Mouse (Mus musculus) midbrain, embryonic 15.5 days (tissue): ENCODE data around the gene Hectd1. TPM values are rescaled to one million over a fixed set of nuclear protein-coding genes. Genes with fewer than 3 reads are reported as not detected.

Source experiments
- ATAC-seq: fragments of 200-750 bp; cut with Nextera tagmentation; replicated peaks from 2 replicates; pipeline ENCODE4 v1.8.0; 2017; ENCODE audit warnings: moderate TSS enrichment
- H3K27ac ChIP-seq: fragments of 300-500 bp; sonication (generic); 2 replicates; pipeline ENCODE4 v1.5.1; 2015; ENCODE audit warnings: mild to moderate bottlenecking, inconsistent platforms
- H3K27me3 ChIP-seq: fragments of 300-500 bp; sonication (generic); replicated peaks from 2 replicates; pipeline ENCODE4 v1.6.1; 2015; ENCODE audit warnings: inconsistent platforms
- H3K36me3 ChIP-seq: fragments of 300-500 bp; sonication (generic); replicated peaks from 2 replicates; pipeline ENCODE4 v1.6.1; 2015; ENCODE audit warnings: inconsistent platforms
- H3K4me1 ChIP-seq: fragments of 300-500 bp; sonication (generic); 2 replicates; pipeline ENCODE4 v1.6.1; 2015; ENCODE audit warnings: inconsistent platforms
- H3K4me2 ChIP-seq: fragments of 300-500 bp; sonication (generic); 2 replicates; pipeline ENCODE4 v1.6.1; 2015; ENCODE audit warnings: inconsistent platforms, mild to moderate bottlenecking, moderate library complexity
- H3K4me3 ChIP-seq: fragments of 300-500 bp; sonication (generic); 2 replicates; pipeline ENCODE4 v1.5.1; 2015; ENCODE audit warnings: mild to moderate bottlenecking, inconsistent platforms
- H3K9ac ChIP-seq: fragments of 300-500 bp; sonication (generic); 2 replicates; pipeline ENCODE4 v1.6.1; 2015; ENCODE audit warnings: mild to moderate bottlenecking, inconsistent platforms
- H3K9me3 ChIP-seq: fragments of 300-500 bp; sonication (generic); 2 replicates; pipeline ENCODE4 v1.6.1; 2016; ENCODE audit warnings: inconsistent platforms
- WGBS: fragments of 180-500 bp; shearing (Covaris S2); methylation state at CpG from one replicate; pipeline ENCODE4 v1.1.7; 2015; ENCODE audit warnings: mixed read lengths; 5-methylcytosine and 5-hydroxymethylcytosine counted together
- polyA plus RNA-seq: library from polyadenylated mRNA; unstranded; fragments of >200 nt; fragmentation: Nextera tagmentation; extraction: Ambion mirVana; gene quantifications from 2 replicates; pipeline ENCODE4 v1.2.1, GENCODE M21; 2015

Gene Hectd1
- polyA plus RNA-seq, 1 experiment from 2014 or later, result 40.8 TPM

DNA sequence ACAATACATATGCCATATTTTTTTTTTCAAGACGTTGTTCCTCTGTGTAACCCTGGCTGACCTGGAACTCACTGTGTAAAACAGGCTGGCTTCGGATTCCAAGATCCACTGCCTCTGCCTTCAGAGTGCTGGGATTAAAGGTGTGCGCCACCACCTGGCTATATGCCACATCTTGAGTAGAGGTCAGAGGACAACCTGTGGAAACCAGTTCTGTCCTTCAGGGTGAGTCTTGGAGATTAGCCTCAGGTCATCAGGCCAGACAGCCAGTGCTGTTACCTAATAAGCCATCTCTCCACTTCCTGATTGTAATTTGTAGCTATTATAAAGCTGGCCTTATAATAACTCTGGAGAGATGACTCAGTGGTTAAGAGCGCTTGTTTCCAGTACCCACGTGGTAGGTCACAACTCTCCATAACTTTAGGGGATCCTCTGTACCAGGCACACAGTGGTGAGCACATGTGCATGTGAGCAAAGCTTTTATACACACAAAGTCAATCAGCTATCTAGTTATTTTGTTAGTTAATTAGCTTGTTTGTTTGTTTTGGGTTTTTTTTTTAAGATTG is 122.6 kb downstream of the Hectd1 start:
- no peak overlapping the region for H3K9ac ChIP-seq
- no peak overlapping the region for H3K4me3 ChIP-seq
- H3K36me3 ChIP-seq, result no peaks in the 10 kb centered on the region
- H3K27me3 ChIP-seq, result no peaks in the 10 kb centered on the region
- ATAC-seq, result no peak
- 86% methylated on average over 5 of the region's 5 CpGs for WGBS
- no peaks in the 10 kb centered on the region for H3K4me1 ChIP-seq
- no peak overlapping the region for H3K27ac ChIP-seq
- H3K9me3 ChIP-seq, result no peaks in the 10 kb centered on the region
- no peak overlapping the region for H3K4me2 ChIP-seq

- Histone ChIP-seq H3K4me2 (no peak overlapping the region), H3K27ac (no peak overlapping the region), H3K9me3 (no peaks in the 10 kb centered on the region), H3K9ac (no peak overlapping the region), H3K4me1 (no peaks in the 10 kb centered on the region), H3K4me3 (no peak overlapping the region), H3K27me3 (no peaks in the 10 kb centered on the region), H3K36me3 (no peaks in the 10 kb centered on the region)
- no peak for ATAC-seq
- WGBS, result 82% methylated on average over 12 of the region's 12 CpGs
Observed at GRCm38 (mm10) chr12:51705778-51706177, 123.6 kb downstream of the Hectd1 start.

GRCm38 (mm10) chr12:51704572-51704971 is 124.8 kb downstream of the Hectd1 start:
- Histone ChIP-seq H3K27me3 (no peaks in the 10 kb centered on the region), H3K9me3 (no peaks in the 10 kb centered on the region)
- 67% methylated on average over 7 of the region's 7 CpGs for WGBS

DNA sequence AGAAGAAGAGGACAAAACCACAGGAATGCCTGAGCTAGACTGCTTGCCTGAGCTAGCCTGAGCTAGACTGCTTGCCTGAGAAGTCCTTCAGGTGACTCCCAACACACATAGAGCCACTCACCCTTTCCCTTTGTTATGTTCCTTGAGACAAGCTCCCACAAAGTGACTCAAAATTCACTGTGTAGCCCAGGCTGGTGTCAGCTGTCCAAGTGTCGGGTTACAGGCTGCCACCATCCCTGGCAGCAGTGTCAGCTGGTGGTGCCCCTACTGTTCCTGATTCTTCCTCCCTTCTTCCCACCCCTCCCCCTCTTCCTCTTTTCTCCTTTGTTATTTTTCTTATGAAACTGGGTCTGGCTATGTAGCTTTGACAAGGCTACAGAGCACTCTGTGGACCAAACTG is 125.5 kb downstream of the Hectd1 start:
- Histone ChIP-seq H3K4me1 (no peaks in the 10 kb centered on the region), H3K4me2 (no peak overlapping the region), H3K4me3 (no peak overlapping the region), H3K9ac (no peak overlapping the region), H3K36me3 (no peaks in the 10 kb centered on the region), H3K27ac (no peak overlapping the region), H3K9me3 (no peaks in the 10 kb centered on the region), H3K27me3 (no peaks in the 10 kb centered on the region)
- no peak for ATAC-seq
- 18% methylated on average over 1 of the region's 1 CpGs for WGBS

More at GRCm38 (mm10) chr12:51704572-51704971, 124.8 kb downstream of the Hectd1 start:
- no peaks in the 10 kb centered on the region for H3K36me3 ChIP-seq
- no peaks in the 10 kb centered on the region for H3K4me1 ChIP-seq
- H3K9ac ChIP-seq, result no peak overlapping the region
- no peak overlapping the region for H3K4me3 ChIP-seq
- H3K4me2 ChIP-seq, result no peak overlapping the region
- no peak for ATAC-seq
- H3K27ac ChIP-seq, result no peak overlapping the region

GRCm38 (mm10) chr12:51701723-51702122 is 127.6 kb downstream of the Hectd1 start:
- Histone ChIP-seq H3K4me2 (no peak overlapping the region), H3K27me3 (no peaks in the 10 kb centered on the region), H3K27ac (no peak overlapping the region), H3K36me3 (no peaks in the 10 kb centered on the region), H3K4me1 (no peaks in the 10 kb centered on the region), H3K9me3 (no peaks in the 10 kb centered on the region), H3K9ac (no peak overlapping the region), H3K4me3 (no peak overlapping the region)
- ATAC-seq, result no peak

DNA sequence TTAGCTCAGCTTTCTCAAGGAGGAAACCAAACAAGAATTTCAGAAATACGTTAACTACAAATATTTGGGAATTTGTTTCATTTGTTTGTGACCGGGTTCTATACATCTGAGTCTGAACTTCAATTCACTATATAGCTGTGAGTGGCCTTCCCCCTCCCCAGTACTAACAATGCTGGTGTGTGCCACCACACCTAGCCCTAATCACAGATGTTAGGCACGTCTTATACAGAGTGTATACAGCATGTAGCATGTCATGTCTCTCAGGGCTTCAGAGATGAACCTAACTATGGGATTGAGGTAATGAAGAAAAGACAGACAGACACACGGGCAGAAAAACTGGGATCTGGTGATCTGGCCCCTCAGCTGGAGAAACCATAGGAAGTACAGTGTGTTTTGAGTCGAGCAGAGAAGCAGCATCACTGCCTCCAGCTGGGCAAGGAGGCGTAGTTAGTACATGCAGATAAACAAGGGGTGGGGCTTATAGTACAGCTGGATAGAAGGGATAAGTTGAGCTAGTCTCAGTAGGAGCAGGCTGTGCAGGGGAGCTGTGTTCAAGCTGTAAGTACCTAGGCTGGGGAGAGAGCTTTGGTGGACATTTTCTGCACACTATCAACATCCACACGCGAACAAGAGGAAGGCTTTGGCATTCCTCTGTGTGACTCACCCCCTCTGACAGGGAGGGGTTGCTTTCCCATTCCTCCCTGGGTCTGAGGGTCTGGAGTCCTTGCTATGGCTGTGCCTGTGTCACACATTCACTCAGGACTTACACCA is 129.5 kb downstream of the Hectd1 start:
- Histone ChIP-seq H3K4me2 (no peak overlapping the region), H3K27me3 (no peaks in the 10 kb centered on the region), H3K27ac (no peak overlapping the region), H3K4me1 (no peaks in the 10 kb centered on the region), H3K4me3 (no peak overlapping the region), H3K9me3 (no peaks in the 10 kb centered on the region), H3K9ac (no peak overlapping the region), H3K36me3 (no peaks in the 10 kb centered on the region)
- ATAC-seq, result no peak
- WGBS, result 60% methylated on average over 8 of the region's 8 CpGs

GRCm38 (mm10) chr12:51696157-51696556 is 133.2 kb downstream of the Hectd1 start:
- H3K9ac ChIP-seq, result no peak overlapping the region
- no peaks in the 10 kb centered on the region for H3K27me3 ChIP-seq
- H3K9me3 ChIP-seq, result no peaks in the 10 kb centered on the region
- H3K27ac ChIP-seq, result no peak overlapping the region
- ATAC-seq, result no peak
- no peaks in the 10 kb centered on the region for H3K36me3 ChIP-seq
- H3K4me2 ChIP-seq, result no peak overlapping the region
- no peak overlapping the region for H3K4me3 ChIP-seq
- H3K4me1 ChIP-seq, result peaks cover 4% of the 10 kb centered on the region
- 88% methylated on average over 2 of the region's 2 CpGs for WGBS

GRCm38 (mm10) chr12:51694966-51695365 is 134.4 kb downstream of the Hectd1 start:
- H3K4me1 ChIP-seq, result peaks cover 7% of the 10 kb centered on the region
- no peak overlapping the region for H3K4me3 ChIP-seq
- ATAC-seq, result no peak
- H3K9ac ChIP-seq, result no peak overlapping the region
- H3K9me3 ChIP-seq, result no peaks in the 10 kb centered on the region
- H3K27ac ChIP-seq, result no peak overlapping the region
- H3K4me2 ChIP-seq, result no peak overlapping the region
- H3K36me3 ChIP-seq, result no peaks in the 10 kb centered on the region
- H3K27me3 ChIP-seq, result no peaks in the 10 kb centered on the region
- WGBS, result 95% methylated on average over 1 of the region's 1 CpGs

- Histone ChIP-seq H3K27ac (no peak overlapping the region), H3K27me3 (no peaks in the 10 kb centered on the region), H3K4me1 (peaks cover 12% of the 10 kb centered on the region), H3K4me2 (no peak overlapping the region), H3K4me3 (no peak overlapping the region), H3K9me3 (no peaks in the 10 kb centered on the region), H3K36me3 (no peaks in the 10 kb centered on the region), H3K9ac (no peak overlapping the region)
- no peak for ATAC-seq
Observed at GRCm38 (mm10) chr12:51694096-51694495, 135.2 kb downstream of the Hectd1 start.

Other genes starting within 250 kb of the Hectd1 start
- gene Coch, start 236.2 kb downstream of the Hectd1 start, polyA plus RNA-seq, result 15.6 and 18.6 TPM in 2 replicates
- gene Ap4s1, start 138.5 kb downstream of the Hectd1 start, polyA plus RNA-seq, result 50.4 and 55.1 TPM in 2 replicates
- gene Strn3, start 137.6 kb downstream of the Hectd1 start, polyA plus RNA-seq, result 36.5 and 37.1 TPM in 2 replicates
- gene Heatr5a, start 141.8 kb upstream of the Hectd1 start, polyA plus RNA-seq, result 7.3 and 7.5 TPM in 2 replicates
- gene Dtd2, start 177.0 kb upstream of the Hectd1 start, polyA plus RNA-seq, result 19.1 and 19.2 TPM in 2 replicates
- not detected in 2 replicates for gene Gpr33, start 198.5 kb upstream of the Hectd1 start, polyA plus RNA-seq